Mouse (Mus musculus) small intestine, adult 2 months (tissue): ENCODE data around the gene Thop1.

Source experiments
- CTCF ChIP-seq: fragments of 200-500 bp; IDR thresholded peaks from 2 replicates; pipeline ENCODE4 v1.5.1; 2012; ENCODE audit warnings: low read depth, mild to moderate bottlenecking, control low read depth, inconsistent platforms, low read length, moderate library complexity, mixed read lengths; ENCODE audit not compliant: insufficient replicate concordance, insufficient read length; ENCODE audit errors: extremely low read depth
- POLR2A ChIP-seq: fragments of 200-500 bp; IDR thresholded peaks from 2 replicates; pipeline ENCODE4 v1.6.1; 2012; ENCODE audit warnings: low read depth, mild to moderate bottlenecking, control low read depth, inconsistent platforms, low read length, moderate library complexity

DNA sequence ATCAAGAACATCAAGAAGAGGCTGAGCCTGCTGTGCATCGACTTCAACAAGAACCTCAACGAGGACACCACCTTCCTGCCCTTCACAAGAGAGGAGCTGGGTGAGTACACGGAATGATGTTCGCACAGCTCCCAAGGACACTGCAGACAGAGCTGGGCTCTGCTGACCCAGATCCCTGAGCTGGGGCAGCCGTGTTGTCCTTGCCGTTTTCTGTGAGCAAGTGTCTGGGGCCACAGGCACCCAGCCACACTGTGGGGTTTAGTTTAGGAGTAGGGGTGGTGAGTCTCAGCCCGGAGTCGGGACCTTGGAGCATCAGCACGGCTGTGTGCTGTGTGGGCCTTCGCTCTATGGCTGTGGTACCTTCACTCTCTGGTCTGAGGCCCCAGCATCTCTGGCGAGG is 8.1 kb downstream of the Thop1 start:
- TF ChIP-seq POLR2A (no peak), CTCF (no peak)
